Mouse (Mus musculus) midbrain, embryonic 14.5 days (tissue): ENCODE measurements at regions not wholly inside any gene's neighbourhood (a gene's known extent, or its start where the extent isn't known, plus 50 kb on each side); places are given as distances from the start of the nearest gene placed in this dataset.
A peak's percentile ranks its signal among the peaks of the same experiment; 100 is the strongest.

Experiments
- ATAC-seq: fragments of 200-750 bp; cut with Nextera tagmentation; 2 replicates; pipeline ENCODE4 v1.8.0; 2017; ENCODE audit warnings: moderate number of reproducible peaks, moderate library complexity; ENCODE audit not compliant: low FRiP score, low TSS enrichment
- DNase-seq: peaks from one replicate; pipeline ENCODE4 v3.0.0-alpha.2; 2015
- H3K27ac ChIP-seq: fragments of 300-500 bp; sonication (generic); replicated peaks from 2 replicates; pipeline ENCODE4 v1.5.1; 2014; ENCODE audit warnings: mild to moderate bottlenecking, low read depth, low read length, moderate library complexity
- H3K27me3 ChIP-seq: fragments of 300-500 bp; sonication (generic); 2 replicates; pipeline ENCODE4 v1.6.1; 2014; ENCODE audit warnings: low read length, control low read depth, mixed read lengths; ENCODE audit not compliant: control insufficient read depth, insufficient read depth
- H3K36me3 ChIP-seq: fragments of 300-500 bp; sonication (generic); 2 replicates; pipeline ENCODE4 v1.6.1; 2014; ENCODE audit warnings: low read length, control low read depth; ENCODE audit not compliant: control insufficient read depth, insufficient read depth
- H3K4me1 ChIP-seq: fragments of 300-500 bp; sonication (generic); 2 replicates; pipeline ENCODE4 v1.6.1; 2014; ENCODE audit warnings: mild to moderate bottlenecking, antibody characterized with exemption, low read length, control low read depth; ENCODE audit not compliant: control insufficient read depth, insufficient read depth
- H3K4me2 ChIP-seq: fragments of 300-500 bp; sonication (generic); 2 replicates; pipeline ENCODE4 v1.6.1; 2014; ENCODE audit warnings: mild to moderate bottlenecking, low read length, moderate library complexity
- H3K4me3 ChIP-seq: fragments of 300-500 bp; sonication (generic); replicated peaks from 2 replicates; pipeline ENCODE4 v1.5.1; 2014; ENCODE audit warnings: low read depth, low read length
- H3K9ac ChIP-seq: fragments of 300-500 bp; sonication (generic); replicated peaks from 2 replicates; pipeline ENCODE4 v1.6.1; 2014; ENCODE audit warnings: mild to moderate bottlenecking, low read length, moderate library complexity
- H3K9me3 ChIP-seq: fragments of 300-500 bp; sonication (generic); 2 replicates; pipeline ENCODE4 v1.6.1; 2016; ENCODE audit warnings: low read length, control low read depth, mixed read lengths; ENCODE audit not compliant: control insufficient read depth
- WGBS: fragments of 180-500 bp; shearing (Covaris S2); extraction: QIAGEN DNeasy Blood & Tissue Kit; methylation state at CpG from one replicate; pipeline ENCODE4 v1.1.7; 2014; 5-methylcytosine and 5-hydroxymethylcytosine counted together

GRCm38 (mm10) chr8:93591608-93592301 lies 56.1 kb upstream of the Ces5a start:
- Histone ChIP-seq H3K27me3 (no peaks in the 10 kb centered on the region), H3K4me2 (no peak overlapping the region), H3K9me3 (no peaks in the 10 kb centered on the region), H3K36me3 (no peaks in the 10 kb centered on the region), H3K27ac (peak overlapping the region; percentile 52; the same call in 1 of the 2 replicates), H3K9ac (peak overlapping the region; percentile 3; the same call in 1 of the 2 replicates), H3K4me3 (no peak overlapping the region), H3K4me1 (peaks cover 5% of the 10 kb centered on the region; the same call in 1 of the 2 replicates)
- peak; percentile 48; the same call in 1 of the 2 replicates for ATAC-seq
- DNase-seq, result peak; percentile 95
- 33% methylated on average over 9 of the region's 9 CpGs for WGBS

- ATAC-seq, result no peak; the same call in 1 of the 2 replicates
- peak overlapping the region; percentile 52; the same call in 1 of the 2 replicates for H3K27ac ChIP-seq
- peaks cover 5% of the 10 kb centered on the region; the same call in 1 of the 2 replicates for H3K4me1 ChIP-seq
- 15% methylated on average over 3 of the region's 3 CpGs for WGBS
- no peak for DNase-seq
- H3K36me3 ChIP-seq, result no peaks in the 10 kb centered on the region
- peak overlapping the region; percentile 3; the same call in 1 of the 2 replicates for H3K9ac ChIP-seq
- no peak overlapping the region for H3K4me3 ChIP-seq
- H3K9me3 ChIP-seq, result no peaks in the 10 kb centered on the region
- no peaks in the 10 kb centered on the region for H3K27me3 ChIP-seq
- H3K4me2 ChIP-seq, result no peak overlapping the region
Observed at GRCm38 (mm10) chr8:93592302-93592651, 56.6 kb upstream of the Ces5a start.

GRCm38 (mm10) chr8:93598613-93599121 lies 63.0 kb upstream of the Ces5a start:
- Histone ChIP-seq H3K4me3 (no peak overlapping the region), H3K9ac (no peak overlapping the region; the same call in 1 of the 2 replicates), H3K4me2 (no peak overlapping the region), H3K4me1 (0 out of 2 replicates have a peak, but pooled peaks cover 8% of the 10 kb centered on the region), H3K27ac (no peak overlapping the region), H3K36me3 (no peaks in the 10 kb centered on the region), H3K9me3 (no peaks in the 10 kb centered on the region), H3K27me3 (no peaks in the 10 kb centered on the region)
- DNase-seq (peak; percentile 35), ATAC-seq (no peak)
- WGBS, result 60% methylated on average over 11 of the region's 11 CpGs

- Histone ChIP-seq H3K4me2 (peak overlapping the region; percentile 7; the same call in 1 of the 2 replicates), H3K4me3 (no peak overlapping the region), H3K9ac (no peak overlapping the region), H3K36me3 (no peaks in the 10 kb centered on the region), H3K27ac (no peak overlapping the region), H3K4me1 (0 out of 2 replicates have a peak, but pooled peaks cover 8% of the 10 kb centered on the region), H3K27me3 (no peaks in the 10 kb centered on the region), H3K9me3 (no peaks in the 10 kb centered on the region)
- 60% methylated on average over 9 of the region's 9 CpGs for WGBS
- ATAC-seq, result no peak
- peak; percentile 47 for DNase-seq
Observed at GRCm38 (mm10) chr8:93599306-93599705, 63.7 kb upstream of the Ces5a start.

GRCm38 (mm10) chr8:93599776-93600175 lies 64.1 kb upstream of the Ces5a start:
- Histone ChIP-seq H3K27ac (no peak overlapping the region), H3K27me3 (no peaks in the 10 kb centered on the region), H3K9ac (no peak overlapping the region), H3K4me3 (no peak overlapping the region), H3K9me3 (no peaks in the 10 kb centered on the region), H3K36me3 (no peaks in the 10 kb centered on the region), H3K4me2 (peak overlapping the region; percentile 7; the same call in 1 of the 2 replicates), H3K4me1 (0 out of 2 replicates have a peak, but pooled peaks cover 8% of the 10 kb centered on the region)
- ATAC-seq (no peak), DNase-seq (peak; percentile 58)
- 42% methylated on average over 8 of the region's 8 CpGs for WGBS

GRCm38 (mm10) chr8:93626807-93627526 lies 91.3 kb upstream of the Ces5a start:
- DNase-seq (peak; percentile 85), ATAC-seq (peak; percentile 75)
- Histone ChIP-seq H3K36me3 (no peaks in the 10 kb centered on the region), H3K27me3 (no peaks in the 10 kb centered on the region), H3K4me3 (no peak overlapping the region), H3K9me3 (no peaks in the 10 kb centered on the region), H3K4me2 (peak overlapping the region; percentile 32), H3K9ac (0 out of 2 replicates have a peak overlapping the region, but pooled peaks have one; percentile 7), H3K27ac (peak overlapping the region; percentile 63), H3K4me1 (peaks cover 12% of the 10 kb centered on the region)
- 17% methylated on average over 18 of the region's 18 CpGs for WGBS

GRCm38 (mm10) chr8:93627626-93628025 lies 92.0 kb upstream of the Ces5a start:
- Histone ChIP-seq H3K27ac (0 out of 2 replicates have a peak overlapping the region, but pooled peaks have one; percentile 63), H3K4me3 (no peak overlapping the region), H3K9ac (no peak overlapping the region), H3K36me3 (no peaks in the 10 kb centered on the region), H3K27me3 (no peaks in the 10 kb centered on the region), H3K4me2 (no peak overlapping the region), H3K4me1 (peaks cover 12% of the 10 kb centered on the region), H3K9me3 (no peaks in the 10 kb centered on the region)
- DNase-seq (peak; percentile 14), ATAC-seq (no peak)
- 69% methylated on average over 6 of the region's 6 CpGs for WGBS

GRCm38 (mm10) chr8:93632896-93633295 lies 97.3 kb upstream of the Ces5a start:
- Histone ChIP-seq H3K9me3 (no peaks in the 10 kb centered on the region), H3K36me3 (no peaks in the 10 kb centered on the region), H3K4me1 (no peaks in the 10 kb centered on the region), H3K27me3 (no peaks in the 10 kb centered on the region), H3K9ac (no peak overlapping the region), H3K27ac (no peak overlapping the region), H3K4me2 (no peak overlapping the region), H3K4me3 (no peak overlapping the region)
- WGBS, result 82% methylated on average over 8 of the region's 8 CpGs
- ATAC-seq (no peak), DNase-seq (no peak)
